Comparison of ENCODE assay signal across 28 mouse cellular contexts in genomic region chrX:51892716-51893115, GRCm38 (mm10).
"Had no signal": no experiment of that assay in that cellular context is flagged by ENCODE, and none has a peak within 500 bp of the region (broad histone marks: within the 10 kb centered on the region; RNA-seq: fewer than 3 reads in every experiment).

No protein-coding gene starts in this region.

- H3K4me2 ChIP-seq: heart, embryonic 12.5 days; hindbrain, embryonic 12.5 days; hindbrain, embryonic 14.5 days; intestine, embryonic 15.5 days; limb, embryonic 12.5 days; liver, embryonic 11.5 days; liver, embryonic 13.5 days; liver, embryonic 15.5 days had no signal

- H3K9me3 ChIP-seq: heart, embryonic 10.5 days; hindbrain, embryonic 12.5 days; intestine, embryonic 15.5 days; limb, embryonic 10.5 days; liver, embryonic 13.5 days; liver, embryonic 15.5 days had no signal

- ATAC-seq: hindbrain, embryonic 16.5 days; inflammation-experienced regulatory T-cells, adult 6 months; intestine, embryonic 15.5 days; intestine, postnatal 0 days had no signal

- H3K27ac ChIP-seq: gastrocnemius, adult 2 months; heart, embryonic 10.5 days; hindbrain, embryonic 10.5 days; hindbrain, embryonic 12.5 days; hindbrain, embryonic 14.5 days; intestine, embryonic 15.5 days; layer of hippocampus, adult 2 months; left cerebral cortex, adult 2 months; limb, embryonic 10.5 days; limb, embryonic 12.5 days; liver, embryonic 13.5 days; liver, embryonic 15.5 days had no signal

- H3K4me1 ChIP-seq: heart, embryonic 10.5 days; heart, embryonic 12.5 days; hindbrain, embryonic 10.5 days; hindbrain, embryonic 12.5 days; intestine, embryonic 15.5 days; limb, embryonic 12.5 days; liver, embryonic 13.5 days; liver, embryonic 15.5 days had no signal

- H3K27me3 ChIP-seq: heart, embryonic 12.5 days; hindbrain, embryonic 12.5 days; intestine, embryonic 15.5 days; limb, embryonic 12.5 days; liver, embryonic 13.5 days; liver, embryonic 15.5 days had no signal

- DNase-seq: gastrocnemius, adult 2 months; gastrocnemius, postnatal 10 days; gastrocnemius, postnatal 25 days; heart, adult 18-20 months; heart, postnatal 10 days; heart, postnatal 4 days; kidney, adult 18-20 months; kidney, adult 8-10 months; kidney, postnatal 10 days; kidney, postnatal 25 days; kidney, postnatal 4 days; liver; liver, embryonic 13.5 days had no signal

- H3K4me3 ChIP-seq: gastrocnemius, adult 2 months; heart, embryonic 10.5 days; heart, embryonic 12.5 days; hindbrain, embryonic 10.5 days; hindbrain, embryonic 12.5 days; intestine, embryonic 15.5 days; layer of hippocampus, adult 2 months; left cerebral cortex, adult 2 months; limb, embryonic 10.5 days; limb, embryonic 12.5 days; liver, embryonic 13.5 days; liver, embryonic 15.5 days had no signal

- H3K9ac ChIP-seq: heart, embryonic 12.5 days; hindbrain, embryonic 12.5 days; hindbrain, embryonic 14.5 days; intestine, embryonic 15.5 days; limb, embryonic 12.5 days; liver, embryonic 13.5 days; liver, embryonic 15.5 days had no signal

- H3K36me3 ChIP-seq: heart, embryonic 10.5 days; heart, embryonic 12.5 days; hindbrain, embryonic 10.5 days; hindbrain, embryonic 12.5 days; intestine, embryonic 15.5 days; limb, embryonic 10.5 days; limb, embryonic 12.5 days; liver, embryonic 13.5 days; liver, embryonic 15.5 days had no signal
